Mouse (Mus musculus) right cerebral cortex, adult 2 months (tissue): ENCODE data around the gene Sema4a.
A peak's percentile ranks its signal among the peaks of the same experiment; 100 is the strongest.

ENCODE experiments used
- DNase-seq, 2 experiments: peaks; one replicate each; pipeline ENCODE4 v3.0.0; 2021 to 2022; ENCODE audit warnings: low spot score in 2 of 2

The Sema4a gene

GRCm38 (mm10) chr3:88460983-88461696, at the start of gene Sema4a:
TSS of gene Sema4a (minus strand) at chr3:88461182.
- no peak for DNase-seq

GRCm38 (mm10) chr3:88509692-88510420, 48.9 kb upstream of the Sema4a start, which contains the start of gene Lmna:
TSS of gene Lmna (minus strand) at chr3:88509956.
- peak; percentile 92 to 96 for DNase-seq

GRCm38 (mm10) chr3:88509250-88509649, 48.3 kb upstream of the Sema4a start:
- DNase-seq, result no peak

- no peak for DNase-seq
Measured at GRCm38 (mm10) chr3:88505765-88506164, 44.8 kb upstream of the Sema4a start.

GRCm38 (mm10) chr3:88505081-88505480, 44.1 kb upstream of the Sema4a start:
- no peak for DNase-seq

GRCm38 (mm10) chr3:88503881-88504746, 43.1 kb upstream of the Sema4a start:
- DNase-seq, result no peak

- peak; percentile 70 to 74 for DNase-seq
Measured at GRCm38 (mm10) chr3:88503505-88503863, 42.5 kb upstream of the Sema4a start.

- DNase-seq, result peak; percentile 91 to 92
Measured at GRCm38 (mm10) chr3:88502641-88503504, 41.9 kb upstream of the Sema4a start.

GRCm38 (mm10) chr3:88502031-88502571, 41.1 kb upstream of the Sema4a start:
- DNase-seq, result peak in 1 of 2 experiments; percentile 48

GRCm38 (mm10) chr3:88501366-88502030, 40.5 kb upstream of the Sema4a start:
- no peak for DNase-seq

GRCm38 (mm10) chr3:88500655-88501365, 39.8 kb upstream of the Sema4a start:
- DNase-seq, result no peak

GRCm38 (mm10) chr3:88500087-88500486, 39.1 kb upstream of the Sema4a start:
- DNase-seq, result no peak

- no peak for DNase-seq
Measured at GRCm38 (mm10) chr3:88499580-88499979, 38.6 kb upstream of the Sema4a start.

- no peak for DNase-seq
Measured at GRCm38 (mm10) chr3:88495741-88496415, 34.9 kb upstream of the Sema4a start.

GRCm38 (mm10) chr3:88494836-88495628, 34.0 kb upstream of the Sema4a start:
- DNase-seq, result peak in 1 of 2 experiments; percentile 53

- DNase-seq, result no peak
Measured at GRCm38 (mm10) chr3:88493706-88494582, 33.0 kb upstream of the Sema4a start.

GRCm38 (mm10) chr3:88487396-88487795, 26.4 kb upstream of the Sema4a start:
- DNase-seq, result no peak
